Mouse (Mus musculus) ES-E14 (cell line): ENCODE measurements at regions not wholly inside any gene's neighbourhood (a gene's known extent, or its start where the extent isn't known, plus 50 kb on each side); places are given as distances from the start of the nearest gene placed in this dataset.

Experiments
- HCFC1 ChIP-seq: IDR thresholded peaks from 2 replicates; pipeline ENCODE4 v1.6.1; 2012; ENCODE audit warnings: low read length, inconsistent platforms, borderline replicate concordance; ENCODE audit not compliant: insufficient read depth
- ZC3H11A ChIP-seq: IDR thresholded peaks from 2 replicates; pipeline ENCODE4 v1.6.1; 2012; ENCODE audit warnings: low read depth, mild to moderate bottlenecking, inconsistent platforms, low read length, borderline replicate concordance
- ZNF384 ChIP-seq: IDR thresholded peaks from 2 replicates; pipeline ENCODE4 v1.6.1; 2012; ENCODE audit warnings: low read depth, low read length, inconsistent platforms

GRCm38 (mm10) chr8:8779931-8780330 is 89.6 kb upstream of the Arglu1 start:
- TF ChIP-seq ZC3H11A, result no peak
- no peak for TF ChIP-seq ZNF384
- TF ChIP-seq HCFC1, result no peak
